Mouse (Mus musculus) ES-Bruce4 (cell line): Measurements from ENCODE around the gene Mroh2a.

Experiments
- CTCF ChIP-seq: IDR thresholded peaks from one replicate; pipeline ENCODE4 v1.8.1; 2011; ENCODE audit warnings: low read depth, low read length
- EP300 ChIP-seq: IDR thresholded peaks from 2 replicates; pipeline ENCODE4 v1.6.1; 2011; ENCODE audit warnings: low read depth, low read length; ENCODE audit not compliant: insufficient read depth
- POLR2A ChIP-seq: IDR thresholded peaks from one replicate; pipeline ENCODE4 v1.8.1; 2011; ENCODE audit warnings: low read length; ENCODE audit not compliant: insufficient read depth

GRCm38 (mm10) chr1:88286887-88287696, 60.3 kb downstream of the Mroh2a start:
- TF ChIP-seq CTCF = no peak
- TF ChIP-seq EP300 = no peak
- TF ChIP-seq POLR2A = no peak
